Mouse (Mus musculus) neural tube, embryonic 11.5 days (tissue): Measurements from ENCODE around the gene N4bp2l2. TPM values are rescaled to one million over a fixed set of nuclear protein-coding genes. Genes with fewer than 3 reads are reported as not detected.

Experiments
- ATAC-seq: fragments of 200-750 bp; cut with Nextera tagmentation; 2 replicates; pipeline ENCODE4 v1.8.0; 2017; ENCODE audit warnings: moderate number of reproducible peaks, mild to moderate bottlenecking, moderate TSS enrichment, moderate library complexity; ENCODE audit not compliant: insufficient read depth, low FRiP score, low TSS enrichment
- DNase-seq: peaks from one replicate; pipeline ENCODE4 v3.0.0-alpha.2; 2015; ENCODE audit warnings: low spot score
- H3K27ac ChIP-seq: fragments of 300-500 bp; sonication (generic); 2 replicates; pipeline ENCODE4 v1.5.1; 2014; ENCODE audit warnings: low read depth, mild to moderate bottlenecking, low read length
- H3K27me3 ChIP-seq: fragments of 300-500 bp; sonication (generic); 2 replicates; pipeline ENCODE4 v1.6.1; 2014; ENCODE audit warnings: mild to moderate bottlenecking, low read length, mixed read lengths; ENCODE audit not compliant: control insufficient read depth, insufficient read depth
- H3K36me3 ChIP-seq: fragments of 300-500 bp; sonication (generic); 2 replicates; pipeline ENCODE4 v1.6.1; 2014; ENCODE audit warnings: mild to moderate bottlenecking, low read length, moderate library complexity, mixed read lengths; ENCODE audit not compliant: control insufficient read depth, insufficient read depth
- H3K4me1 ChIP-seq: fragments of 300-500 bp; sonication (generic); 2 replicates; pipeline ENCODE4 v1.6.1; 2014; ENCODE audit warnings: low read length, mixed read lengths; ENCODE audit not compliant: control insufficient read depth, insufficient read depth
- H3K4me2 ChIP-seq: fragments of 300-500 bp; sonication (generic); 2 replicates; pipeline ENCODE4 v1.6.1; 2014; ENCODE audit warnings: low read depth, mild to moderate bottlenecking, moderate library complexity
- H3K4me3 ChIP-seq: fragments of 300-500 bp; sonication (generic); 2 replicates; pipeline ENCODE4 v1.5.1; 2014; ENCODE audit warnings: low read depth, low read length
- H3K9ac ChIP-seq: fragments of 300-500 bp; sonication (generic); 2 replicates; pipeline ENCODE4 v1.6.1; 2014; ENCODE audit warnings: mild to moderate bottlenecking, low read length
- H3K9me3 ChIP-seq: fragments of 300-500 bp; sonication (generic); 2 replicates; pipeline ENCODE4 v1.6.1; 2016; ENCODE audit warnings: low read length; ENCODE audit not compliant: control insufficient read depth
- WGBS: fragments of 180-500 bp; shearing (Covaris S2); extraction: QIAGEN DNeasy Blood & Tissue Kit; methylation state at CpG from one replicate; pipeline ENCODE4 v1.1.7; 2014; 5-methylcytosine and 5-hydroxymethylcytosine counted together
- polyA plus RNA-seq: library from polyadenylated mRNA; unstranded; fragments of >200 nt; fragmentation: Nextera tagmentation; extraction: Ambion mirVana; gene quantifications from 2 replicates; pipeline ENCODE4 v1.2.1, GENCODE M21; 2014

The N4bp2l2 gene
- polyA plus RNA-seq, 1 experiment from 2014 or later: 44.8 TPM

- no peaks in the 10 kb centered on the region for H3K36me3 ChIP-seq
- ATAC-seq (no peak), DNase-seq (no peak)
- WGBS: 62% methylated on average over 6 of the region's 6 CpGs
- no peak overlapping the region for H3K27ac ChIP-seq
- H3K4me1 ChIP-seq: no peaks in the 10 kb centered on the region
- no peaks in the 10 kb centered on the region for H3K27me3 ChIP-seq
- no peak overlapping the region for H3K4me3 ChIP-seq
- no peak overlapping the region for H3K9ac ChIP-seq
- H3K4me2 ChIP-seq: no peak overlapping the region
- H3K9me3 ChIP-seq: no peaks in the 10 kb centered on the region
These were observed 81.7 kb downstream of the N4bp2l2 start for GRCm38 (mm10) chr5:150584337-150584729.

DNA sequence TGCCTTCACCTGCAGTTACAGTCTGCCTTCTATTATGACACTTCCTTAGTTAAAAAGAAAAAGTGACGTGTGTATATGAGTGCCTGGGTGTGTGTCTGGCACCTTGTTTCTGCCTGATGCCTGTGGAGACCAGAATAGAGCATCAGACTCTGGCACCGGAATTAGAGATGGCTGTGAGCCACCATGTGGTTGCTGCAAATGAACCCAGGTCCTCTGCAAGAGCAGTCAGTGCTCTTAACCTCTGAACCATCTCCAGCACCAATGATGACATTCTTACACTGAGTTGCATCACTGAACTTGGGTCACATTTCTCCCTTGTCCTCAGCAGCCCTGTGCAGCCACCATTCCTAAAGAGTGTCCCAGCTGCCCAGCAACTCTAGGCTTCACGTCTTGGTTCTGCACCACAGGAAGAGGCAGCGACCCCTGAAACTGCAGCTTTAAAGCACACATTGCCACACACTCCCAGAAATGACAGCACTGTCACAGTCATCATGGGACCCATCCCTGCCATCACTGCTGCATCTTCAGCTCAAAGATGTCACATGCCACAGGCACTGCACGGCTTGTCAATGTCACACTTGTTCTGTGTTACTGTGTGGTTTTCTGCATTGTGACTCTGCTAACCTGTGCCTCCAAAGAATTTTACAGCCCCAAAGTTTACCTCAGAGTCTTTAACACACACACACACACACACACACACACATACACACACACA, 82.2 kb downstream of the N4bp2l2 start:
- H3K36me3 ChIP-seq: no peaks in the 10 kb centered on the region
- H3K4me3 ChIP-seq: no peak overlapping the region
- H3K9me3 ChIP-seq: no peaks in the 10 kb centered on the region
- no peak overlapping the region for H3K9ac ChIP-seq
- no peak overlapping the region for H3K27ac ChIP-seq
- no peaks in the 10 kb centered on the region for H3K4me1 ChIP-seq
- H3K27me3 ChIP-seq: no peaks in the 10 kb centered on the region
- H3K4me2 ChIP-seq: no peak overlapping the region
- ATAC-seq (no peak), DNase-seq (no peak)
- 84% methylated on average over 5 of the region's 5 CpGs for WGBS

- WGBS: 85% methylated on average over 5 of the region's 5 CpGs
- Histone ChIP-seq H3K27ac (no peak overlapping the region), H3K4me3 (no peak overlapping the region), H3K4me1 (no peaks in the 10 kb centered on the region), H3K9ac (no peak overlapping the region), H3K36me3 (no peaks in the 10 kb centered on the region), H3K9me3 (no peaks in the 10 kb centered on the region), H3K27me3 (no peaks in the 10 kb centered on the region), H3K4me2 (no peak overlapping the region)
- no peak for DNase-seq
- ATAC-seq: no peak
These were observed 82.8 kb downstream of the N4bp2l2 start for GRCm38 (mm10) chr5:150583181-150583580.

DNA sequence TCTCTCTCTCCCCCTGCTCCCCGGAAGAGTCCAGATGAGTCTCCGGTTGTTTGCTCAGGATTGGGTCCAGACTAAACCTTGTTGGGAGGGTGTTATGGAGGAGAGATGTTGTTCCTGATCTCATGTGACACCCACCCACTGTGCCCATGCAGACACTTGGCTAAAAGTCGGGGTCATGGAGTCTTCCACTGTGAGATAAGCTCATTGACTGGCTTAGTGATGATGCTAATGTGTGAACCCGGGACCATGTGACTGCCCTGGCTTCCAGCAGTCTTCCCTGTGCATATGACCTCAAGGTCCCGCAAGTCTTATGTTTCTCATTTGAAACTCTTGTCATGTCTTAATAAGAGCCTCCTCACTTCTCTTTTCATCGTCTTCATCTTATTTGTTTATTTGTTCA, 84.8 kb downstream of the N4bp2l2 start:
- DNase-seq (no peak), ATAC-seq (no peak)
- no peaks in the 10 kb centered on the region for H3K36me3 ChIP-seq
- no peak overlapping the region for H3K9ac ChIP-seq
- H3K4me1 ChIP-seq: no peaks in the 10 kb centered on the region
- H3K4me3 ChIP-seq: no peak overlapping the region
- H3K27me3 ChIP-seq: no peaks in the 10 kb centered on the region
- no peak overlapping the region for H3K4me2 ChIP-seq
- no peak overlapping the region for H3K27ac ChIP-seq
- 79% methylated on average over 6 of the region's 6 CpGs for WGBS
- H3K9me3 ChIP-seq: no peaks in the 10 kb centered on the region

GRCm38 (mm10) chr5:150578613-150579171, 87.3 kb downstream of the N4bp2l2 start:
- Histone ChIP-seq H3K4me1 (no peaks in the 10 kb centered on the region), H3K9ac (no peak overlapping the region), H3K27ac (no peak overlapping the region), H3K4me3 (no peak overlapping the region), H3K36me3 (no peaks in the 10 kb centered on the region), H3K27me3 (no peaks in the 10 kb centered on the region), H3K9me3 (no peaks in the 10 kb centered on the region), H3K4me2 (no peak overlapping the region)
- ATAC-seq (no peak), DNase-seq (no peak)
- 85% methylated on average over 6 of the region's 6 CpGs for WGBS

- H3K27ac ChIP-seq: no peak overlapping the region
- no peaks in the 10 kb centered on the region for H3K4me1 ChIP-seq
- H3K27me3 ChIP-seq: no peaks in the 10 kb centered on the region
- 89% methylated on average over 11 of the region's 11 CpGs for WGBS
- no peak overlapping the region for H3K4me3 ChIP-seq
- no peaks in the 10 kb centered on the region for H3K36me3 ChIP-seq
- DNase-seq (no peak), ATAC-seq (no peak)
- H3K4me2 ChIP-seq: no peak overlapping the region
- H3K9me3 ChIP-seq: no peaks in the 10 kb centered on the region
- H3K9ac ChIP-seq: no peak overlapping the region
These were observed 89.2 kb downstream of the N4bp2l2 start for GRCm38 (mm10) chr5:150576832-150577231.

- H3K4me1 ChIP-seq: no peaks in the 10 kb centered on the region
- H3K4me2 ChIP-seq: no peak overlapping the region
- H3K36me3 ChIP-seq: no peaks in the 10 kb centered on the region
- no peak overlapping the region for H3K27ac ChIP-seq
- H3K4me3 ChIP-seq: no peak overlapping the region
- H3K27me3 ChIP-seq: no peaks in the 10 kb centered on the region
- WGBS: 83% methylated on average over 5 of the region's 5 CpGs
- no peaks in the 10 kb centered on the region for H3K9me3 ChIP-seq
- no peak for DNase-seq
- H3K9ac ChIP-seq: no peak overlapping the region
- ATAC-seq: no peak
These were observed 91.1 kb downstream of the N4bp2l2 start for GRCm38 (mm10) chr5:150574885-150575284.

- 96% methylated on average over 3 of the region's 3 CpGs for WGBS
- H3K36me3 ChIP-seq: no peaks in the 10 kb centered on the region
- DNase-seq (no peak), ATAC-seq (no peak)
- H3K4me1 ChIP-seq: no peaks in the 10 kb centered on the region
- H3K27ac ChIP-seq: no peak overlapping the region
- no peak overlapping the region for H3K9ac ChIP-seq
- no peak overlapping the region for H3K4me2 ChIP-seq
- no peaks in the 10 kb centered on the region for H3K9me3 ChIP-seq
- no peak overlapping the region for H3K4me3 ChIP-seq
- no peaks in the 10 kb centered on the region for H3K27me3 ChIP-seq
These were observed 91.6 kb downstream of the N4bp2l2 start for GRCm38 (mm10) chr5:150574403-150574802.

DNA sequence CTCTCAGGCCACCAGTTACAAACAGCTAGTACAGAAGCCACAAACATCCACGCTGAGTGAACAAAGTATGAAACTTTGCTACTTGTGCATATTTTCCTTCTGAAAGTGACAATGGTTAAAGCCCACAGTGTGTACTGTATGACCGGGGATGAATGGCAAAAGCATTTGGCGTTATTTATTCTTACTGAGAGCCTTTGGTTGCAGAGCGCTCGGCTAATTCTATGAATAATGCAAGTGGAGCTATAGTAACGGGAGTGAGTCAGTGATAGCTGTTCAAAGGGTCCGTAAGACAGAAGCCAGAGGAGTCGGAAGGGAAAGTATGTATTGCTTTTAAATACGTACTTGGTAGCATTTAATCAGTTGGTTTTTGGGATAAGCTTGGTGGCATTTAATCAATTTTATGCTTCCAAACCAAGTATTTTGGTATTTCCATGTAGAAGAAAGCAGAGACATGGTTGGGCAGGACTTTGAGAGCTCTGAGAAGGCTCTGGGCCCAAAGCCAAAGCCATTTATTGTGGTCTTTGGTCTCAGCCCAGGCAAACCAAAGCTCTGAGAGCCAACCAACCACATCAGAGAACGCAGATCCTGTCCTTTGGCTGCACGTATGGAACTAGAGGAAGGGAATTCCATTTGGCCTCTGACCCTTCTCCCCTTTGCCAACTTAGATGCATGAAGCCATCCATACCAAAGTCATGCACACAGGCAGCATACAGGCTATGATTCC, 95.3 kb downstream of the N4bp2l2 start:
- Histone ChIP-seq H3K27me3 (no peaks in the 10 kb centered on the region), H3K9me3 (no peaks in the 10 kb centered on the region), H3K4me1 (no peaks in the 10 kb centered on the region), H3K9ac (no peak overlapping the region), H3K4me3 (no peak overlapping the region), H3K4me2 (no peak overlapping the region), H3K36me3 (no peaks in the 10 kb centered on the region), H3K27ac (no peak overlapping the region)
- WGBS: 95% methylated on average over 11 of the region's 11 CpGs
- no peak for ATAC-seq
- no peak for DNase-seq
